Mouse (Mus musculus): ENCODE measurements around the gene Rgs11. TPM values are rescaled to one million over a fixed set of nuclear protein-coding genes. Genes with fewer than 3 reads are reported as not detected.

Gene Rgs11
- 10 to 100 TPM; 33.4 to 34.1 TPM for total RNA-seq (2023)

GRCm38 (mm10) chr17:26202737-26203136 lies at the start of gene Rgs11:
Gene Rgs11, plus strand, starts transcription at chr17:26202951.

DNA sequence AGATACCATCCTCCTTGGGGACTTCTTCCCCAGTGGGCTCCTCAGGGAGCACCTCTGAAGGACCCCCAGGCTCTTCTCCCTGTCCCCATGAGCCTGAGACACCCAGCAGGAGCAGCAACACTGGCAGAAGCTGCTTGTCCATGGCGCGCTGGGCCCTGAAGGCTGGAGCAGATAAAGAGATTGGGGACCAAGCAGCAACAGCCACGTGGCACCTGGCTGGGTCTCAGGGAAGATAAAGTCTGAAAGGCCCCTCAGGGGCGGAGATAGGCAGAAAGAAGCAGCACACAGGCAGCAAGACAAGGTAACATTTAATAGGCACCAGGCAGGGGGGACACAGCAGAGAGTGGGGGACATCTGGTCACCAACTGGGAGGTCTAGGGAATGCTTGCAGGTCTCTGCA lies 3.9 kb upstream of the Rgs11 start, which contains the start of gene Pdia2:
Pdia2 (minus strand) TSS at position 196 of the 400 bp plus-strand sequence.

DNA sequence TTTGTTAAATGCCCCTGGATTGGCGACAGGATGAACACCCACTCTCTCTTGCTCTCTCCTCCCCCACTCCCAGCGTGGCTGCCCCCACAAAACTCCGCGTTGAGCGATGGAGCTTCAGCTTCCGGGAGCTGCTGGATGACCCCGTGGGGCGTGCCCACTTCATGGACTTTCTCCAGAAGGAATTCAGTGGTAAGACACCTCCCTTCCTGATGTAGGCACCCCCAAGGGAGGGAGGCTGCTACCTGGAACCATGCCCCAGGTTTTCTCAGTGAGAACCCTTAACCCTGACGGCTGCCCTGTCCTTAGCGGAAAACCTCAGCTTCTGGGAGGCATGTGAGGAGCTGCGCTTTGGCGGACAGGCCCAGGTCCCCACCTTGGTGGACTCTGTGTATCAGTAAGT lies 4.9 kb downstream of the Rgs11 start, which contains the start of gene Arhgdig:
Arhgdig (minus strand) TSS at position 101 of the 400 bp plus-strand sequence.

GRCm38 (mm10) chr17:26244101-26244841 lies 41.5 kb downstream of the Rgs11 start, which contains the start of gene Fam234a:
Gene Fam234a, minus strand, starts transcription at chr17:26244242.

DNA sequence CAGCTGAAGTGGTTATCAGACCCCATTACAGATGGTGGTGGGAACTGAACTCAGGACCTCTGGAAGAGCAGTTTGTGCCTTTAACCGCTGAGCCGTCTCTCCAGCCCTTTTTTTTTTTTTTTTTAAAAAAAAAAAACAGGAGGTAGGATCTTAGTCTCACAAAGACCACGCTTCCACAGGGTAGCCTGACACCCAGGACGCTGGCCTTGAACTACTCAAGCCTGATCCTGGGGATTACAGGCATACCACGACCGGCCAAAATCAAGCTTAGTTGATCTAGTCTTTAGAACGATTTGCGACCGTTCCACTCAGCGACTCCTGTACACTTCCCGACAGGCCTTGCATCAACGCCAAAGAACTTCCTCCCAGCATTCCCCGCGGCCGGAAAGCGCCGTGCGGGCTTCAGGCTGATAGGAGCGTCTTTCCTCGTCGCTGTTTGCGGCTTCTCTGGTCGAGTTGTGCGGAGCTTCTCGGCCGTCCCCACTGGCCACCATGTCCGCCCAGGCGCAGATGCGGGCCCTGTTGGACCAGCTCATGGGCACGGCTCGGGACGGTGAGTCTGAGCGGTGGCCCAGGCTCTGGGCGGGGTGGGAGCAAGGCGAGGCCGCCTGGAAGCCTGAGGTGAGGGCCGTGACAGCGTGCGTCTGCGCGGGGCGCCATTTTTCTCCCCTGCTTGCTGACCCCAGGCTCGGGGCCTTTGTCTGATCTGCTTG lies 49.9 kb downstream of the Rgs11 start, which contains the start of gene Luc7l:
Luc7l (plus strand) TSS at position 358 of the 713 bp plus-strand sequence.

Other genes starting within 250 kb of the Rgs11 start
- gene Capn15, start 217.2 kb upstream of the Rgs11 start, total RNA-seq (2023), result 10 to 100 TPM; 38.7 to 39.4 TPM
- gene Rab11fip3, start 133.4 kb upstream of the Rgs11 start, total RNA-seq (2023), result 10 to 100 TPM; 18.3 to 22.2 TPM
- 1 to 10 TPM; 6.5 TPM for gene Decr2, start 112.6 kb upstream of the Rgs11 start, total RNA-seq (2023)
- 1 to 10 TPM; 4.8 to 6.3 TPM for gene Nme4, start 107.3 kb upstream of the Rgs11 start, total RNA-seq (2023)
- 10 to 100 TPM; 24.5 to 24.7 TPM for gene Tmem8, start 89.7 kb upstream of the Rgs11 start, total RNA-seq (2023)
- gene Mrpl28, start 79.5 kb upstream of the Rgs11 start, total RNA-seq (2023), result 10 to 100 TPM; 44.7 to 46.7 TPM
- 100 to 1,000 TPM; 104 to 111 TPM for gene Axin1, start 64.3 kb upstream of the Rgs11 start, total RNA-seq (2023)
- not detected for gene Pdia2, start 3.9 kb upstream of the Rgs11 start, total RNA-seq (2023)
- gene Arhgdig, start 4.8 kb downstream of the Rgs11 start, total RNA-seq (2023), result not detected
- 10 to 100 TPM; 34.5 to 38.7 TPM for gene Fam234a, start 41.3 kb downstream of the Rgs11 start, total RNA-seq (2023)
- gene Luc7l, start 49.9 kb downstream of the Rgs11 start, total RNA-seq (2023), result 100 to 1,000 TPM; 112 to 113 TPM
- under 1 TPM; 0.33 to 0.44 TPM for gene Neurl1b, start 211.9 kb downstream of the Rgs11 start, total RNA-seq (2023)